ENCODE assay signal across 15 mouse cellular contexts in the genomic region with DNA sequence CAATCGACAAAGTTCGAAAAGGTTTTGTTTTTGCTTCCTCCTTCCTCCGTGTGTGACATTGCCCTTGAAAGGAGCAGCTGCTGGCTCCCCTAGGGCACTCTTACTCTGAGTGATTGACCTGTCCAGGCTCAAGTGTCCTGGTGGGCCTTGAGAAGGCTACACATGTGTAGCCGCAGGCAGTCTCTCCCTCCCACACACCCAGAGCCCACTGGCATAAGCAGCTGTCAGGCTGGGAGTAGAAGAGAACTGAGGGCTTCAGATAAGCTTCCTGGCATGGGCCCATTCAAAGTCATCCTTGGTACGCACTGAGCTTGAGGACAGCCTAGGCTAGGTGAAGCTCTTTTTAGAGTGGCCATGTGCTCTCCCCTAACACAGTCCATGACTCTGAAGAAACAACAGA.
"Had no signal": no experiment of that assay in that cellular context is flagged by ENCODE, and none has a peak within 500 bp of the region (broad histone marks: within the 10 kb centered on the region; RNA-seq: fewer than 3 reads in every experiment).

No protein-coding gene starts in this region.

- H3K9me3 ChIP-seq: midbrain, embryonic 10.5 days; midbrain, embryonic 12.5 days; neural tube, embryonic 12.5 days had no signal

- H3K4me3 ChIP-seq: midbrain, embryonic 10.5 days; midbrain, embryonic 12.5 days; neural tube, embryonic 12.5 days had no signal

- H3K4me1 ChIP-seq: midbrain, embryonic 12.5 days; neural tube, embryonic 12.5 days had no signal

- DNase-seq: lung, adult 18-20 months; lung, embryonic 14.5 days; lung, postnatal 10 days; lung, postnatal 4 days; midbrain, embryonic 14.5 days; right cerebral cortex, postnatal 14 days; spleen, adult 18-20 months; thymus, adult 18-20 months; thymus, postnatal 14 days; thymus, postnatal 36 days had no signal

- H3K27me3 ChIP-seq: midbrain, embryonic 12.5 days; neural tube, embryonic 12.5 days had no signal

- H3K9ac ChIP-seq: liver, embryonic 14.5 days; lung, embryonic 14.5 days; midbrain, embryonic 12.5 days; neural tube, embryonic 12.5 days had no signal

- ATAC-seq: midbrain, embryonic 16.5 days had no signal

- H3K4me2 ChIP-seq: lung, embryonic 14.5 days; midbrain, embryonic 12.5 days; neural tube, embryonic 12.5 days had no signal

- H3K27ac ChIP-seq: liver, embryonic 14.5 days; midbrain, embryonic 10.5 days; midbrain, embryonic 12.5 days; neural tube, embryonic 12.5 days had no signal
